Mouse (Mus musculus): Measurements from ENCODE around the gene Phactr4.

The Phactr4 gene

GRCm38 (mm10) chr4:132367480-132368201 is 54.6 kb downstream of the Phactr4 start:
- no peak for DNase-seq

GRCm38 (mm10) chr4:132365450-132366060 is 56.7 kb downstream of the Phactr4 start:
- DNase-seq = no peak

- DNase-seq = no peak
Measured at GRCm38 (mm10) chr4:132363487-132363886, 58.8 kb downstream of the Phactr4 start.

- DNase-seq = no peak
Measured at GRCm38 (mm10) chr4:132359510-132359909, 62.8 kb downstream of the Phactr4 start.

- DNase-seq = no peak
Measured at GRCm38 (mm10) chr4:132356170-132356569, 66.1 kb downstream of the Phactr4 start.

GRCm38 (mm10) chr4:132355403-132355802 is 66.9 kb downstream of the Phactr4 start:
- DNase-seq = no peak

GRCm38 (mm10) chr4:132354571-132354970 is 67.7 kb downstream of the Phactr4 start:
- no peak for DNase-seq

GRCm38 (mm10) chr4:132353481-132353885 is 68.8 kb downstream of the Phactr4 start, which contains the start of gene Rcc1:
Rcc1 (minus strand) TSS chr4:132353605.
- DNase-seq = peak; percentile 85

GRCm38 (mm10) chr4:132352739-132353138 is 69.5 kb downstream of the Phactr4 start:
- DNase-seq = no peak

GRCm38 (mm10) chr4:132351401-132351800 is 70.9 kb downstream of the Phactr4 start:
- no peak for DNase-seq

GRCm38 (mm10) chr4:132350854-132351253 is 71.4 kb downstream of the Phactr4 start:
- no peak for DNase-seq

GRCm38 (mm10) chr4:132350123-132350740 is 72.1 kb downstream of the Phactr4 start:
- DNase-seq = no peak

GRCm38 (mm10) chr4:132349495-132350122 is 72.7 kb downstream of the Phactr4 start:
- DNase-seq = no peak

- DNase-seq = no peak
Measured at GRCm38 (mm10) chr4:132346661-132347060, 75.6 kb downstream of the Phactr4 start.

- no peak for DNase-seq
Measured at GRCm38 (mm10) chr4:132346261-132346660, 76.0 kb downstream of the Phactr4 start.

GRCm38 (mm10) chr4:132345843-132346212 is 76.5 kb downstream of the Phactr4 start:
- no peak for DNase-seq

GRCm38 (mm10) chr4:132345135-132345842 is 77.0 kb downstream of the Phactr4 start:
- DNase-seq = peak; percentile 96

GRCm38 (mm10) chr4:132344403-132345134 is 77.7 kb downstream of the Phactr4 start:
- DNase-seq = no peak

GRCm38 (mm10) chr4:132341451-132341850 is 80.8 kb downstream of the Phactr4 start:
- DNase-seq = no peak

- DNase-seq = no peak
Measured at GRCm38 (mm10) chr4:132338943-132339342, 83.3 kb downstream of the Phactr4 start.

- no peak for DNase-seq
Measured at GRCm38 (mm10) chr4:132332880-132333279, 89.4 kb downstream of the Phactr4 start.

GRCm38 (mm10) chr4:132331960-132332359 is 90.3 kb downstream of the Phactr4 start:
- no peak for DNase-seq
